Mouse (Mus musculus): ENCODE data around the gene Plxna4.
A peak's percentile ranks its signal among the peaks of the same experiment; 100 is the strongest.

Plxna4 gene

DNA sequence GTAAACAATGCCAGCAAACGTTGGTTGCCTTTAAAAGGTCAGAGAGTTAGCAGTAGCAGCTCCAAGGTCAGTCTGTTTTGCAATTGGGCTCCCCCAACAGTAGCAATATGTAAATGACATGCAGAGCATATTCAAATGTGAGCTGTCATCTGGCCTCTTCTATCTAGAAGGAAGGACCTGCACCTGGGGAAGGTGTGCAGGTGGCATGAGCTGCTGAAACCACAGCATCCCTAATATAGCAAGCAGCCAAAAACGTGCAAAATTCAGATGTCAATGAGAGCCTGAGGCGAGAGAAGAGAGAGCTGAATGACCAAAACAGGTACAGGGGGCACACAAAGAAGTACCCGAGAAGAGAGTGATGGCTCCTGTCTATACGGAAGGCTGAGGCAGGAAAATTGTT is 118.8 kb downstream of the Plxna4 start:
- DNase-seq, result no peak

DNA sequence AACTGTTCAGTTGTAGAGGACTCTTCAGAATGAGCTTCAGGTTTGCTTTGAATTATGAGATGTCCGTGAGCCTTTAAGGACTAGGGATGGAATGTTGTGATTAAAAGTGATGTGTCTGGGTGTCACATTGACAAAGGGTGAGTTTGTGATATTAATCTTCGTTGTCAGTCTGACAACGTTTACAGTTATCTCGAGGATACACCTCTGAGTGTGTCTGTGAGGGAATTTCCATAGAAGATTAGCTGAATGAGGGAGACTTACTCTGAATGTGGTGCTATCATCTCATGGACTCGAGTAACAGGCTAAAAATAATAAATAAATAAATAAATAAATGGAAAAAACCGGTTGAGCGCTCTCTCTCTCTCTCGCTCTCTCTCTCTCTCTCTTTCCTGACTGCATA is 122.9 kb downstream of the Plxna4 start:
- no peak for DNase-seq

DNA sequence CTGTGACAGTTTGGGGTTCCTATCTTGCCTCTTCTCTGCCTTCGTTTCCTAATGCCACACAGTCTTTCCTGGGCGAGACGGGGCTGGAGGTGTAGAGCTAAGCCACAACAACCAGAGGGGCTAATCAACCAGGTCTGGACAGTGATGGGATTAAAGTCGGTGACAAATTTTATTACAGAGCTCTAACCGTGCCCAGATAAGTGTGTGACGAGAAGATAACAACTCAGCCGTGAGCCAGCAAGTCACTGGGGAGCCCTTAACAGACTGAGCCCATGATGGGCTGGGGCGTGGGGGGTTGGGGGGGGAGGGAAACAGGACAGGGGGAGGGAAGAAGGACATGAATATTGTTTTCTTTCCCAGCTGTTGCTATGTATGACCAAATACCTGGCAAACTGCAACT is 123.4 kb downstream of the Plxna4 start:
- DNase-seq, result no peak

DNA sequence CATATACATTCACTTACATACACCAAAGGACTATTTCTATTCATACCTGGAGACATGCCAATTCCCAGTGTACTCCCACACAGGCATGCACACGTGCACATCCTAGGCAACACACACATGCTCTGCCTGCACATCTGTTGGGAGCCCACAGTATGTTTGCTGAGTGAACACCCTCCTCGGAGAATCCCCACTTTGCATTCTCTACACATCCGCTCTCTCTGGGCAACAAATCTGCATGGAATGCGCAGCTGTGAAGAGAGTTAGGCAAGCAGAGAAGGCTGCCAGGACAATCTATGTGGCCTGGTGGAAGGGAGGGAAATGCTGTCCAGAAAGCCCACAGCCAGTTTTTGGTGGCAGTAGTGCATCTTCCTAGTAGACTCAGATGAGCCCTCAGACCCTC is 123.9 kb downstream of the Plxna4 start:
- DNase-seq, result no peak

DNA sequence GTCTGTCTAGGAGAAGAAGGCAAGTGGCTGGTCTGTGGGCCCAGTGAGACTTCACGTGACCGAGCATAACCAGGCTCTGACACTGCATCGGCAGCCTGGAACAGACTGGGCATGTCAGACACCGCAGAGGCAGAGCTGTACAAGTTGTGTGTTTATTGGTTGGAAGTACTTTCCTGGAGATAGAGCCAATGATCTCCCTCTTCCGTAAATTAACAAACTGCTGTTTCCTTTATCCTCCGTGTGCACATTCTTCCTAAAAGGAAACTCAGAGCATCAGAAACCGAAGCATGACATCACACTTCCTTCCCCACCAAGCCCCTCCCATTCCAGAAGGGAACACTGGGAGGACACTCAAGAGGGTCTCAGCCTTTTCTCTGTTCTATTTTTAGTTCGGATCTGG is 127.6 kb downstream of the Plxna4 start:
- DNase-seq, result peak; percentile 53

DNA sequence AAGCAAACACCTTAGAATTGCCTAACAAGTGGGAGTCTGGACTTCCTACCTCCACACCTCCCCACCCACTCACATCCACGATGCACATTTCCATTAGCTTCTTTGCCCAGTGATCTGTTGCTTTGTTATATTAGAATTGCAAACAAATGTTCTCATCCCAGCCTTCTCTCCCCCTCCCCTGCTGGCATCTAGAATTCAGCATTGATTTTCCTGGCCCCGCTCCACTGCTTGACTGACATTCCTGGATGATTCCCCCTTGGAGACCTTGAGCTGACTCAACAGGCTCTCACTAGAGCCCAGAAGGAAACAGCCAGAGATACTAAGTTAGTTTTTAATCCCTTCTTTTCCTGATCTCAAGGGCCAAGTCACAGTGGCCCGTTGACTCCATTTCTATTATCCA is 131.4 kb downstream of the Plxna4 start:
- no peak for DNase-seq

DNA sequence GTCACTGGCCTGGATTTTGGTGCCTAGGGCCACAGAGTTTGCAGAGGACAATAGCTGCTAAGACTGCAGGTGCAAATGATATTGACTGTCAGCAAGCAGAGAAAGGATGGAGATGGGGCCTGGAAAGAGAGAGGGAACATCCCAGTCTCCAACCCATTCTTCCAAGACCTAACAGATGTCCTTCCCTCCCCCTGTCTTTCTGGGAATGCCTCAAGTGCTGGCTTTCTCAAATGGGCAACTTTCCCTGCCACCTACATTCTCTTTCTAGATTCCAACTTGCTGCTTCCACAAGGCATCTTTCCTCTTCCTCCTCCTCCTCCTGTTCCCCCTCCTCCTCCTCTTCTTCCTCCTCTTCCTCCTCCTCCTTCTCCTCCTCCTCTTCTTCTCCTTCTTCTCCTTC is 136.1 kb downstream of the Plxna4 start:
- no peak for DNase-seq

DNA sequence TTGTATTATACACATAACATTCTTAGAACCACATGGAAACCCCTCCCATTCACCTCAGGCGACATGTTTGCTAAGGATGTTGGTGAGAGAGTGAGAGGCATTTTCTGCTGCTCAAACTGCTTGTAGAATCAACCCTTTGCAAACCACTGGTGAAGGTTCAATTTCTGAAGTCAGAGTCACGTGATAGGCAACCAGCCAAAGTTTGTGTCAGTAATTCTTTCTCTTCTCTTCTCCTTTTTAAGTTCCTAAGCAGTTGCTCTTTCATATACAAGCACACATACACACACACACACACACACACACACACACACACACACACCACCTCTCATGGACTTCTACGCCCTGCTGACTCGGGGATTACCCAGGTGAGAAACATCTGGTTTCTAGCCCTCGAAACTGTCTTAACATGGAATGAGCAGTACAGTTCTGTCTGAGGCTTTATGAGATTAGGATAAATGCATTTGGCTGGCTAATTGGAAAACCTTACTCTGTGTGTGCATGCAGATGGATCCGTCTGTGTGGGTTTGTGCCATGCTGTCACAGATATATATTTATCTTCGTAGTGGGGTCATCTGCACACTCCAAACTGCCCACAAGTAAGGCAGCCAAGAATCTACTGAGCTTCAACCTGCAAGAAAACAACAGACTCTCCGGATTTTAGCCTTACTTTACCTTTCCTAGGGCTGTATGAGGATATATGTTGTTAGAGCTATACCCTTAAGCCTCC is 138.6 kb downstream of the Plxna4 start:
- peak; percentile 19 for DNase-seq

DNA sequence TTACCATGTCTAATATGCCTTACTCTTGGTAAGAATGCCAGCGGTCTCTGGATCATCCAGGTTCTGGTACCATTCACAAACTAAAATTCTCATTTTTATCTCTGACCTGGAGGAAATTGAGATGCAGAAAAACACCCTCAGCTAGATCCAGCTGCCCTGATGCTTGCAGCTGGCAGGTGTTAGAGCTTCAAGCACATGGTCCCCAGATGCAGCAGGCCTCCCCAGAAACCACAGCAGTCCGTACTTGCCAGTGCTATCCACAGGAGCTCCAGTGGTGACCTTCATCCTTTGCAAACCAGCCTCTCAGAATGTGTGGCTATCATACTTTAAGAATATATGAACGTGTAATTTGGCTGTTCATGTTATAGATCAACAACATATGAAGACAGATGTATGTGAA is 139.2 kb downstream of the Plxna4 start:
- no peak for DNase-seq

DNA sequence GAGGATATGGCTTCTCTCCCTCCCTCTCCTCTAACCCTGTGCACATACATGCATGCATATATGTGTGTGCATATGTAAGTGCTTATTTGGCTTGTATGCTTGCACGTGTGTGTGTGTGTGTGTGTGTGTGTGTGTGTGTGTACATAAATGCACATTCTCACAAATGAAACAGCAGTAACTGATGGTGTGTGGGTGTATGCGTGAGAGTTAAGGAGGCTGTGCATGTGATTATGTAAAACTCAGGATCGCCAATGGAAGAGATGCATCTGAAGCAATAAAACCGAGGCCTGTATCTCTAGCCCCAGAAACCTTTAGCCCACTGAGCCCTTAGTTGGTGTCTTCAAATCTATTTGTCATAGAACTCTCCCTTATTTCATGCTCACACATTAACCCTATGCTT is 141.7 kb downstream of the Plxna4 start:
- DNase-seq, result no peak

DNA sequence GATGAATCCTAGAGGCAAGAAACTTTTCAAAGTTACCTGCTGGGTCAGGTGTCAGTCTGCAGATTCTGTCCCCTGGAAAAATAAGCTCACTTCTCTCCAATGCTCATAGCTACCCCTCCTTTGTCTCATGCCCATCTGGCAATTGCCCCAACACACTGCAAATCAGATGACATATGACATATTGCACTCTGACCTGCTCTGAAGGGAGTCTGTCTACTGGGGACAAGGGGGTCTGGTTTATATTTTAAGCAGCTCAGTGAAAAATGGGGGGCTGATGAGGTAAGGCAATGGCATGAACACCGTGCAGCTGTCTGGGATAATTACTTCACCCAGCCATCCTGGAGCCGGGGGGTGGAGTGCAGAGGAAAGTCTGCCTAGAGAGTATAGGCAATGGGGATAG is 142.7 kb downstream of the Plxna4 start:
- no peak for DNase-seq

DNA sequence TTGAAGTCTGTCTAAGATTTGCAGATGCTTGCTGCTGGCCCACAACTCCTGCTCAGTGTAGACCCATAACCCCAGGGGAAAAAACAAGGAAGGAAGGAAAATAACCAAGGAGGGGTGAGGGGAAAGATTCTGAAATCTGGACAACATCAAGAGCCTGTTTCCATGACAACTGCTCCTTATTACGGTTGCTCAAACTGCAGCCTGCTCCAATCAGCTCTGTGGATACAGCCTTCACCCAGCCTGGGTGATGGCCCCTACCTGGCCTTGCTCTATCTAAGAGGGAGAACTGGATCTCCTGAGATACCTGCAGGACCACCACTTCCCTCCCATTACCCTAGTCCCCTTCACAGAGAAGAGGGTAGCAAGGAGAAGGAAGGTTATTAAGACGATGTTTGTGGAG is 143.6 kb downstream of the Plxna4 start:
- no peak for DNase-seq

DNA sequence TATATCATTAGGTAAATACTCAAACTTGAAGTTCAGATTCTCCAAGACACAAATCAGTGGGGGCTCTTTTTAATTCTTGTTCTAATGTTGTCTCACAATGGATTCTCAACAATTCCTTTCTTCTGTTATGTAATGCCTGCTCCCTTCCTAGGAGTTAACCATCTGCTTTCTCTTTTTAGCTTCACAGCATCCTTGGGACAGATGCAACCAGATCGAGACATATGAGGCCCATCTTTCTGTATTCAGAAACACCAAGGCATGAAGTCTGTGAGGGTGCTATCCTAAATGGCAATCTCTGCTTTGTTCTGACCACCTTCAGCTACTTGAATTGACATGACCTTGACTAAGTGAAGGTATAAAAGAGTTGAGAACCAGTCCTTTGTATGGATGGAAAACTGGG is 144.3 kb downstream of the Plxna4 start:
- DNase-seq, result no peak

DNA sequence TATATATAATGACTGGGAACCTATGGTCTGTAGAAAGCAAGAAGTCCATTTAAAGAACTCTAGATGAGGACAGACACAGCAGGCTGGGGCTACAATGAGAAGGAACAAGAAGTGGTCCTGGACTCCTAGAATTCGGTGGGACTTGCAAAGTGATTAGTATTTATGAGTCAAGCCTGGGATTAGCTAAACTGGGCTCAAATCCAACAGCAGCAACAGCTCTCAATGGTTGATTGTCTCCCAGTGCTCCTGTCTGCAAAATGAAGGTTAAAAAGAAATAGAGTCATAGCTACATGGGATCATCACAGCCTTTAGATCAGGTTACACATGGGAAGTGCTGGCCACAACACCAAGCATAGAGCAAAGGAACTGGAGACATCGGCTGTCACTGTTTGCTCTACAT is 148.6 kb downstream of the Plxna4 start:
- no peak for DNase-seq

DNA sequence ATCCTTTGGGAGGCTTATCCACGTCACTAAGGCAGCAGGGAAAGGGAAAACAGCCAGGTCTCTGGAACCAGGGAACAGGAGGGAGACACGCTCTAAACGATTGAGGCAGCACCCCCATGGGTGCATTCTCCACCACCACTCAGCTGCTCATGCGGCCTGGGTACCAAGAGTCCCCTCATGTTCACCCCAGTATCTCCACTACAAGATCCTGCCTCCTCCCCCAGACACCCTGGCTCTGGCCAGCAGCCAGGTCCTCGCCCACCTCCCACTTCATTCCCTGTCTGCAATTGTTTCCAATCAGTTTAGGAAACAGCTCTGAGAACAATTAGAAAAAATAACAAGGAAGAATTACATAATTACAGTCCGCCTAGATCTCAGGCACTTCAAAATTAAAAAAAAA is 150.8 kb downstream of the Plxna4 start:
- no peak for DNase-seq

DNA sequence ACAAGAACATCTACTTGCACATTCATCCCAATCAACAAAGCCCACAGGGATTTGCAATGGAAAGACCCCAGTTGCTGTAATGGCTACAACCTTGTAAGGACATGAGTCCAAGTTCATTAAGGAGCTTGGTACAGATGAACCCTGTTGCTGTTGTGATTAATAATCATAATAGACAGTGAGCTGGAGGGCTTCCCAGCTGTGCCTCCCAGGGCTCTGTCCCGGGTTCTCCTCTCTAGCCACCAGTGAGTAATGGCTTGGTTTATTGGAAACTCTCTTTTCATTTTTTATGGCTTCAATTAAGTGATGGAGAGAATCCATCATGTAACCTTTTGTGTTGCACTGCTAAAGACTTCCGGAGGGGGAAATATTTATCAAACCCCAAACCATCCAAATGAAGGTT is 164.9 kb downstream of the Plxna4 start:
- DNase-seq, result no peak

DNA sequence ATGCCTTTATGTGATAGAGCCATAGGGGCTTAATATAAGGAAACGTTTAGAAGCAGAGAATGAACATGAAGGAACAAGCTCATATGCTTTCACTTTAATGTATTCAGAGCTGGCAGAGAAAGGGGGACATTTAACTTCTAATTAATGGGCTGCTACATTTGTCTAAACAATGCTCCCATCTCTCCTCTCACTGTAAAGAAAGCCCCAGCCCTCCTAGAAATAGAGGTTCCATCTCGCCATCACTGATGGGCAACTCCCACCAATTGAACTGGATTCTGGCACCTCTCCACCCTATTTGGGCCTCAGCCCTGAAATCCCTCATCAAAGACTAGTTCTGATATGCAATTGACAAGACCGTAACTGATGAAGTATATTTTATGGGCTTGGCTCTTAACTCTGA is 167.4 kb downstream of the Plxna4 start:
- no peak for DNase-seq

DNA sequence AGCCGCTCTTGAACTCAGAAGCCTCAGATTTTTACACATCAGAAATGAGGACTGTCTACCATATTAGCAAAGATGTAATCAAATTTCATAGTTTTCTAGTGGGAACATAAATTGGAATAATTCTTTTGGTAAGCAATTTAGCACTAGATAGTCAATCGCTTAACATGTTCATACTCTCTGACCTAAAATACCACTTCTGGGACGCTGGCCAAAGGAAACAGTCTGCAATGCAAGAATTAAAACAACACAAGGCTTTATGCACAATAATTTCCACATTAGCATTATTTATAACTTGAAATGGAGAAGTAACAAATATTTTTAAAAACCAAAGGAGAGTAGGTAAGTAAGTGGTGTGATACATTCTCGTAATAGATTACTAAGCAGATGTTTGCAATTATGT is 170.6 kb downstream of the Plxna4 start:
- DNase-seq, result no peak

DNA sequence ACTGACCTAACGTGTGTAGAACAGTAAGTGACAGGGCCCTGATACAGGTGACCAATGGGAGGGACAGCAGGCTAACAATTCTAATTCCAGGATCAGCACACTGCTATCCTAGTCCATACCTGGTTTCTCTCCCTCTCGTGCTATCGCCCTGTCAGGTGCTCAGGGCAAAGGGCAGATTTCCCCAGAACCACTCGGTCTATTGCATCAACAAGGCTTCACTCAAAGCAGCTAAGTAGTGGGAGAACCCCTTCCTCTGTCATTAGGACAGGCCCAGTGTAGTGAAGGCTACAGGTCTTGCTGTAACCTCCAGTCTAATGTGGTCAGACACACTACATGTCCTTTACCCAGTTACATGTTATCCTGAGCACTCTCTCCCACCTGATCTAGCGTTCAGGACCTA is 176.7 kb downstream of the Plxna4 start:
- no peak for DNase-seq

DNA sequence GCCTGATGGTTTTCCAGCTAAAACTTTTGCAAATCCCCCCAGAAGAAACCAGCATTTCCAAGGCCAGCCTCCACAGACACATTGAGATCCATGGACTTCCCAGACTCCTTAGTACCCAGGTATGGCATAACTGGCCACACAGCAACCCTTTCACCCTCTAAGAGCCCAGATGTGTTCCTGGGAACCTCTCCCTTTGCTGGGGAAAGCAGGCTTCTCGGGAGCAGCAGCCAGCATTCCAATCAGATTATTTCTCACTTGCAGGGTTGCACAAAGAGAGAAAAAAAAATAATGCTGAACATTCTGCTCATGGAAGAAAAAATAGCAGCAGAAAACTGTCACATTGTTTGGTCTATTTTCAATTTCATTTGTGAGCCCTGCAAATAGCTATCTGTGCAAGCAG is 178.4 kb downstream of the Plxna4 start:
- DNase-seq, result no peak

DNA sequence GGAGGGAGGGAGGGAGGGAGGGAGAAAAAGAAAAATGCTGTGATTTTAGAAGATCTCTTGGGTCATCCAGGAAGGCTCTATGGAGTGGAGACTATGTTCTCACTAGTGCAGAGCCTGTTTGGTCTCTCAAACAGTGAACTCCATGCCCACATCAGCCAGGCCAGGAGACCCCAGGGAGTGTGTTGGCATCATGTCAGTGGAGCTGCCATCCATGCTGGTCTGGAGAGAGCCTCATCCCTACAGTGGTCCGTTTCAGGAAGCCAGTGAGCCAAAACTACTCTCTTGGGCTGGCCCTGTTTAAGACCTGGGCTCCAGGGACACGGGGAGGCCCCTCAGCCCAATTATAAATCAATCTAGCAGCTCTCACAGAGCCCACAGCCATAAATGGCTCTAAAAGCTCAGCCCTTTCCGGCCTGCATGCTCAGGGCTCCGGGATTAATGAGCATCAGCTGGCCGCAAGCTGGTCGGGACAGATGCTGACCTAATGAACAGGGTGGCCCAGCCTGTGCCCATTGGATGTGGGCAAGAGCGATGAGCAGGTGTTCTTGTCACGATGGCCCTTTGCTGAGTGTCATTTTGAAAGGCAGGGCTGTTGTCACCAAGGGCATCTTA is 180.3 kb downstream of the Plxna4 start:
- DNase-seq, result no peak

DNA sequence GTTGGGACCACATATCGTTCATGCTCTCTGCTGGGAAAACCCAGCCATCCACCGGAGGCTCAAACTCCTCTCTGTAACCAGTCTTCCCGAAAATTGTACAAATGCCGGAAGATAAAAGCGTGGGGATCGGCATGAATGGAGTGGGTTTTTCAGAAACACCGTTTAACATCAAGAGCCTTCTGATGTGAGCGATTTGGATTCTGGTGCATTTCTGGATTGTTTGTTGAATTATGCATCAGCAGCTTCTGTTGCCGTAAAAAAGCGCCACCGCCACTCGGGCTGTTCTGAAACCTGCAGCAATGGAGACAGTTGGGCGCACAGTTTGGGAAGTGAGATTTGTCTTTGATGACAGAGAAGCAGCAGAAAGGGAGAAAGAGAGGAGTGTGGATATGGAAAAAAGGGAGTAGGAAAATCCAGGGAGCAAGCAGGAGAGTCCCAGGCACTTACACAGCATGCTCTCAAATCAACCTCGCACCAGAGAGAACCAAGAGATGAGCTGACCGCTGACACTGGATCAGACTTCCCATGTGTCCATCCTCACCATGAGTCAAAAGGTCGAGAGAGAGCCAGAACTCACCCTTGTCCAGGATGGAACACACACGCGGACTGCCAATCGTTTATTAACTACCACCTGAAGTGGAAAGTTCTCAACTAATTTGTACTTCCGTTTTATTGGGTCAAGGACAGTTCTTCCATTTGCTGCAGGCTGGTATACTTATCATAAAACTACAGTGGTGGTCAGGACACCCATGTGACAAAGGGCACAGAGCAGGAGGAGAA is 181.5 kb downstream of the Plxna4 start:
- DNase-seq, result peak; percentile 88

DNA sequence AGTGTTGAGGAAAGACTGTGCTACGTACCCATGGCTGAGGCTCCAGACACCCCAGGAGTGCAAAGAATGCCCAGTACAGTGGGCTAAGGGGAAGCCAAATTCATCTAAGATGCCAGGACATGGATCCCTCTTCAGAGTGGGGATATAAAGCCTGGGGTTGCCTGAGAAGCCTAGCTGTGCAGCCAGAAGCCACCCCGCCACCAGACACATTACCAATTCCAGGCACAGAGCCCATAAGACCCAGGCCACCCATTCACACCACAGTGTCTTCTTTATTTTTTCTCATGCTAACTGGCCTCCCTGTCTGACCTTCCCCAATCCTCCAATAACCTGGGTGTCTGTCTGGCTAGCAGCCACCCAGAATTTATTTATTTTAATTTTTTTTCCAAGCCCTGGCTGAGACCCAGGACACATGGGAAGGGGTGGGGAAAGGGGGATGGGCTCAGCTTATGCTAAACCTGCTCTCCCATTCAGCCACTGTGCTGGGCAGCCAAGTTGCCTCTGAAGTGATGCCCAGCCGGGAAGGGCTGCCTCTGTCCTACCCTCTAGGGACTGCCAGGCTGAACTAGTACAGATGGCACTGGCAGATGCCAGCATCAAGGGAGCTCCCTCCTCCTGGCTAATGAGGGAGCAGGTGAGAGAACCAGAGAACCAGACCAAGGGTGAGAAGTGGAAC is 185.3 kb downstream of the Plxna4 start:
- no peak for DNase-seq

DNA sequence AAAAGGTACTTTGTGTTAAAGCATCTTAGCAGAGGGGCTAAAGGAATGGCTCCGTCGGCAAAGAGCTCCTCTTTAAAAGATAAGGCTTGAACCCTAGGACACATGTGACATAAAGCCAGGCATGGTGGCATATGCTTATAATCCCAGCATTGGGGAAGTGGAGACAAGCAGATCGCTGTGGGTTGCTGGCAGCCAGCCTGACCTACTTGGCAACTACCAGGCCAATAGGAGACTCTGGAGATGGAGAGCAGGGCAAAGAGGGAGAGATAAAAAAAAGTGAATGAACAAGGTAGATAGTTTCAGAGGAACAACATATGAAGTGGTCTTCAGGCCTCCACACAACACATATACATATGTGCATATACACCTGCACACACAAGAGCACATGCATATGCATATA is 189.7 kb downstream of the Plxna4 start:
- peak; percentile 45 for DNase-seq

Data from kidney, adult 9 months (tissue).